Mouse (Mus musculus) cerebellum, adult 11-12 months (tissue): ENCODE results near the gene Shc1.

Experiments used
- DNase-seq: peaks from one replicate; pipeline ENCODE4 v3.0.0; 2022

Shc1 gene

DNA sequence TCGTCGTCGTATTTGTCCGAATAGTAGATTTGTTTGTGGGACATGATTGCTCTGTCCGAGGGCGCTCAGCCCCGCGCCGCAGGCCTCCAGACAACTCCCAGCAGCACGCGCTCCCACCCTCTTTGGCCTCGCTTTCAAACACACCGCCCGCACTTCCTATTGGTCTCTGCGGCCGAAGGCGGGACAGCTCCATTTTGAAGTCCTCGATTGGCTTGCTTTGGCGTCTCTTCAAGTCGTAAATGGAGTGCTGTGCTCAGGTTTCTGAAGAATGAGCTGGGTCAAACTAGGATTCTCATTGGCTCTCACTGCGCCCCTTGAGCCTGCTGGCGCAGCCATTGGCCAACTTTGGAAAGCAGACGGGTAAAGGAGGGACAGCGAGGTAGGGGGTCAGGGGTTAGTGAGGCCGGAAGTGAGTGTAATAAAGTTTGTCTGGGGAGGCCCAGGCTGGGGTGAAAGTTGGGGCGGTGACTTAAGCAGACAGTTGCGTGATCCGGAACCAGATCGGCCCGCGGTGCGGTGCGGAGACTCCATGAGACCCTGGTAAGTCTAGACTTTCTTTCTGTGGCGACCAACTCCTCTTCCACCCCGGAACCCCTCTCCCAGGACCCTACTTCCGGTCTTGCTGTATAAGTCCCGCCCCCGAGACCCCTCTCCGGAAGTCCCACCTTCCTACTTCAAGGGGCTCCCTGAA is at the start of gene Shc1, which contains the start of gene Cks1b:
Gene Shc1 (plus strand): TSS at position 274 of the 691 bp plus-strand sequence.
Gene Cks1b (minus strand): TSS at position 214 of the 691 bp plus-strand sequence.
- peak; percentile 93 for DNase-seq

DNA sequence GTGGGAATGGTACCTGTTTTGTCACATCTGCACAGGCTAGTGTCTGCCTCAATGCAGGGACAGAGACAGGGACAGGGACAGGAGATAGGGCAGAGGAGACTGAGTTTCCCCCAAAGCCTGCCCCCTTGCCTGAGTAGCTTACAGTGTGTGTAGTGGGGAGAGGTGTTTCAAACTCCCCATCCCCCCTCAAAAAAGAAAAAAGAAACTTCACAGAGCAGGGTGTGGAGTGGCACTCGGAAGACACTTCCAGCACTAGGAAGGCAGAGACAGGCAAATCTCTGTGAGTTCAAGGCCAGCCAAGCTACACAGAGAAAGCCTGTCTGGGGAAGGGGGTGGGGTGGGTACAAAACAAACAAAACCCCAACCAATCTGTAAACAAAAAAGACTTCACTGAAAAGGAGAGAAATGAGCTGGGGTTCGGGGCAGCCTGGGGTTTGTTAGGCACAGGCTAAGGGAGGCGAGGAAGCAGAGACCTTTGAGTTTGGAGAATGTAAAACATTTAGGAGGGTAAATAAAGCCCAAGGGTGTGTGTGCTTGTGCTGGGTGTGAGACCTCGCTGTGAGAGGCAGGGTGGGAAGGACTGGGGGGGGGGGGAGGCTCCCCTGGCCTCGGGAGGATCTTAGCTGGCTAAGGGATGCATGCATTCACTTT is 44.5 kb upstream of the Shc1 start:
- DNase-seq: no peak

DNA sequence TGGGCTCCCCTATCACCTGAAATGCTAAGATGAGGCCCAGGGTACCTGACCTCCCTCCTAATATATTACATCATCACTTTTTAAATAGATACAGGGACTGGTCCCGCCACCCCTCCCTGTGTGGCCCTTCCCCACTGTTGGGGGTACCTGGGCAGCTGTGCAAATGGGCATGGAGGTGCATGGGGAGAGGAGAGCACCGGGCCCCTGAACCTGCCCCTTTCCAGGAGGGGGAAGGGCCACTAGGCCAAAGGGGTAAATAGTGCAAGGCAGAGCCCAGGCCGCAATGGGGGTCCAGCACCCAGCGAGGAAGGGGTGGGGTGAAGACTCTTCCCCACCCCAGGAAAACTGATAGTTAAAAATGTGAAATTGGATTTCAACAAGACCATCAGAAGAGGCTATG is 40.4 kb upstream of the Shc1 start:
- no peak for DNase-seq

DNA sequence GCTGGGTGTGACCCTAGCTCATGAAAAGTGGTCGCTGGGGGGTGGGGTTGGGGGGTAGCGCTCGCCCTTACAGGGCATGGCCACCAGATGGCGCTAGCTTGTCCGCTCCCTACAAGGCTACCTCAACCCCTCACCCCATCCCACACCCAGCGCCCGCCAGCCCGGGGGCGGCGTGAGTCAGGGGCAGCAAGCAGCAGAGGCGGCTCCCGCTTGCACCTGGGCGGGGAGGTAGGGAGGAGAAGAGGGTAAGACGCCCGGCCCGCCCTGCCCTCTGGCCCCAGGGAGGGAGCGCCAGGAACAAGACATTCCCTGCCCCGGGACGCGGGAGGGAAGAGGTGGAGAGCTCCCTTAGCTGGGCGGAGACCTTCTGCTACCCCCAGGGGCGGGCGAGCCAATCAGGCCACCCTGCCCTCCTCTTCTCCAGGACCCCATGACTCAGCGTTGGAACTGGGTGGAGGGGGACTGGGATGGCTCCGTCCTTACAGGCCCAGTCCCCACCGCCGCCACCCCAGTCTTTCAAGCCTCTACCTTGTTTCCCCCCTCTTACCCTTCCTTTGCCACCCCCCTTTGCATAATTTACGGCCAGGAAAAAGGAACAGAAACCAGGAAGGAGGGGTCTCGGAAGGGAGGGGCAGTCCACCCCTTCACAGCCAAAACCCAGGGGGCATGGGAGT is 39.7 kb upstream of the Shc1 start:
- DNase-seq: peak; percentile 65

DNA sequence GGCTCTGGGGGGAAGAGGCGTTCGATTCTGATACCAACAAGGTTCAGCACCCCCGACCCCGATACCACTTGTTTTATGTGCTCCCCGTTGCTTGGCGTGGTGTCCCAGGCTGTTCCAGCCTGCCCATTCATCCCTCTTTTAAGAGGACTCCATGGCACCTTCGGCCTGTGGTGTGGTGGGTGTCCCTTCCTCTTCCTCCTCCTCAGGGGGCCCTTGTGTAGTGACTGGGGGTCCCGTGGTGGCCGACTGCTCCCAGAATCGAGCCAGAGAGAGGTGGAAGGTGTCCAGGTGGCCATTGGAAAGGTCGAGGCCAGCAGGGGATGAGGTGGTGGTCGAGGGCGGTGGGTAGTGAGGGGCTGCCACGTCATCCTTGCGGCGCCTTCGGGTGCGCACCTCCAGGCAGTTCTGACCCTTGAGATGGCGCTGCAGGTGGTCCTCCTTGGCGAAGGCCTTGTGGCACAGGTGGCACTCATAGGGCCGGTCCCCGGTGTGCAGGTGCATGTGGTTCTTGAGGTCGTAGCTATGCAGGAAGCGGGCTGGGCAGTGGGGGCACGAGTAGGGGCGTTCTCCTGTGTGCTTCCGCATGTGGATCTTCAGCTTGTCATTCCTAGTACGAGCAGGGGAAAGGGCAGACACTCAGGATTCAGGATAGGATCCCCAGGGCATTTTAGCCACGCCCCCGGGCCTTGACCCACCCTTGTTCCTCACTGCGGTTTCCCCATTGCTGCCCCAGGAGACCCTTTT is 38.7 kb upstream of the Shc1 start:
- DNase-seq: no peak

DNA sequence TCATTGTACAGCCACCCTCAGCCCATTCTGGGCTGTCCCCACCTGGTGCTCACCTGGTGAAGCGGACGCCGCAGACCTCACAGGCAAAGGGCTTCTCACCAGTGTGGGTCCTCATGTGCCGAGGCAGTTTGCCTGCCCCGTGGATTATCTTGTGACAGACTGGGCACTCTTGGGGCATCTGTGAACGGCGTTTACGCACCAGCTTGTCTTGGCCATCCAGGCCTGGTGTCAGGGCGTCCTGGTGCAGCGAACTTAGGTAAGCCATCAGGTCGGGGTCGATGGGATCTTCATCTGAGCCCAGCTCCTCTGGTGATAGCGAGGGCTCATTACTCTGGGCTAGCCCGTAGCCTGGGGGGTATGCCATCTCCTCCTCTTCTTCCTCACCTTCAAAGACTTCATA is 38.0 kb upstream of the Shc1 start:
- no peak for DNase-seq

DNA sequence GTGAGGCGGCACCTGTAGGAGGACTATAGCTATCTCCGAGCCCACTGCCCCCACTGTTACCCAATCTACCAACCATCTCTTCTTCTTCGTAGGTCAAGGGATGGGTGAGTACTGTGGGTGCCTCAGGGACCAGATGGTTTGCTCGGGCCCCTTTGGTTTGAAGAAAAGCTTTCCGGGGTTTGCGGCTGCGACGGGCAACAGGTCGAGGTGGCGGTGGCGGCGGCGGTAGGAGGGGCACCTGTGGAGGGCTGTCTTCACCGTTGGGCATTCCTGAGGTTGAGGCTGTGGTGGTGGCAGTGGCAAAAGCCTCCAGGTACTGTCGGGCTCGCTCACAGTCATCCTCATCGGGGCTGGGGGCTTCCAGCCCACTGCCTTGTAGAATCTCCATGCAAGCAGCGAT is 37.5 kb upstream of the Shc1 start:
- no peak for DNase-seq

DNA sequence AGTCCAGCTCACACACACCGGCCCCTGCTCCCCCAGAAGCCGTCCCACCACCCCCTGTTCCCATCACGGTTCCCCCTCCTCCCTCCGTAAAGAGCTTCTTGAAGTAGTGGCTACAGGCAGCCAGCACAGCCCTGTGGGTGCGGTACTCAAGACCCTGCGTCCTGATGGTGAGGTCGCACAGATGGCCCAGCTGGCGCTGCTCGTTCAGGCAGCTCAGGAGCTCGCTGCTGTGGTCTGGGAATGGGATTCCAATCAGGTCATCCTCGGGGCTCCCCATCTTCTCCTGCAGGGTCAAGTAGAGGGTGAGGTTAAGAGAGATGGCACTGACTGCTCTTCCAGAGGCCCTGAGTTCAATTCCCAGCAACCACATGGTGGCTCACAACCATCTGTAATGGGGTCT is 37.0 kb upstream of the Shc1 start:
- no peak for DNase-seq

DNA sequence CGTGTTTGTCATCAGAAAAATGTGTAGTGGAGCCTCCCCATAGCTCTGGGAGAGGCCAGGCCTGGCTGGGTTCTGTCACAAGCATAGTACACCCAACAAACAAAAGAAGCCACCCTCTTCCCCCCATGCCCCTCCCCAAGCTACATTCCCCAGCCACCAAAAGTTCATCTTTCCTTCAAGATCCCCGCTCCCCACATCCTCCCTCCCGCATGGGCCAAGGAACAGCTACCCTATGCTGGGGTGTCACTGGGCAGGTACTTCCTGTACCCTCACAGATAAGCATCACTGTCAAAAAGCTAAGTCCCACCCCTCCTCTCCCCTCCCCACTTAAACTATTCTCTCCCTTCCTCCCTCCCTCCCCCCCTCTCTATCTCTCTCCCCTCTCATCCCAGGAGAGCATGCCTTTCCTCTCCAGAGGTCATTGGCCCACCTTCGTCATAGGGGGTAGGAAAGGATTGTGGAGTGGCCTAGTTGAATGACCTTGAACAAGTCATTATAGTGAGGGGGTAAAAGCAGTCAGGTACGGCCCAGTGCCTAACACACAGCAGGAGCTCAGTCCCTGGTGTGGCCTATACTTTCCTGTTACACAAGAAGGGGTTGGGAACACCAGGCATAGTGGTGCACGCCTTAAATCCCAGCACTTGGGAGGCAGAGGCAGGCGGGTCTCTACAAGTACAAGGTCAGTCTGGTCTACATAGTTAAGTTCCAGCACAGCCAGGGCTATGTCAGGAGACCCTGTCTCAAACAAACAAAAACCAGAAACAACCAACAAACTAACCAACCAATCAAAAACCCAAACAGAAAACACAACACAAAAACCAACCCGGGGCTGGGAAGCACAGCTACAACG is 36.0 kb upstream of the Shc1 start:
- no peak for DNase-seq

DNA sequence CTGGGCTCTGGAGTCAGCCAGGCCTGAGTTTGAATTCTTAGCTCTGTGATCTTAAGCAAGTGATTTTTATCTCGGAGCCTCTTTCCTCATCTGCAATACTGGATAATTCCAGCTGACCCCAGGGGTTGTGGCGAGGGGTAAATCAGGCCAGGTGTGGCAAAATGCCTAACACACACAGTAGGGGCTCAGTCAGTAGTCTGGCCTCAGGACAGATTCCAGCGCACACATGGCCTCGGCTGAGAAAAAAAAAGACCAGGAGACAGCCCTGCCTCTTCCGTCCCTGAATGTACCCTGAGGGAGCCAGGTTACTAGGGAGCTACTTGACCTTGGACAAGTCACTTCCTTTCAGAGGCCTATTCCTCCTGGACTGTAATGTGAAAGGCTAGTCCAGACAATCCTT is 35.3 kb upstream of the Shc1 start:
- no peak for DNase-seq

DNA sequence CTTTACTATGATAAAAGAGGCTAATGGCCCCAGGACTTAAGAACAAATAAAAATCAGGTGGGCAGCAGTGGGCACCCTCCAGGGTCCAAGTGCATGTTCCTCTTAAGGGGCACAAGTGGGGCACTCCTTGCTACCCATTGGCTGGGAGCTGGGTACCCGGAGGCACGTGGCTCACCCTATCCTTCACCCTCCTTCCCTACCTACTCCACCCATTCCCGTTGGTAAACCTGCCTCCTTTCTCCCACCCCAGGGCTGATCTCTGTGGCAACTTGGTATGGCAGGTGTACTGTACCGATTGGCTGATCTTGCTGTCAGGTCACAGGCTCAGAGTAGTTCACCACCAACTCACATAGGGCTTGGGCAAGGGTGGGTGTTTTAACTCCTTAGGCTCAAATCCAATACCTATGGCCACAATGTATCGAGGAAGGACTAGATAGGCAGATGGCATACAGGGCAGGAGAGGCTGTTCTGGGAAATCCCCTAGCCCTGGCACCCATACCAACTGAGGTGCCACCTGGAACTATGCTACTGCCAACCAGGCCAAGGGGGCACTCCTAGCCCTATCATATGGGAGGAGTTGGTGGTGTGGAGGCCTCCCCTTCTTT is 34.5 kb upstream of the Shc1 start:
- no peak for DNase-seq

DNA sequence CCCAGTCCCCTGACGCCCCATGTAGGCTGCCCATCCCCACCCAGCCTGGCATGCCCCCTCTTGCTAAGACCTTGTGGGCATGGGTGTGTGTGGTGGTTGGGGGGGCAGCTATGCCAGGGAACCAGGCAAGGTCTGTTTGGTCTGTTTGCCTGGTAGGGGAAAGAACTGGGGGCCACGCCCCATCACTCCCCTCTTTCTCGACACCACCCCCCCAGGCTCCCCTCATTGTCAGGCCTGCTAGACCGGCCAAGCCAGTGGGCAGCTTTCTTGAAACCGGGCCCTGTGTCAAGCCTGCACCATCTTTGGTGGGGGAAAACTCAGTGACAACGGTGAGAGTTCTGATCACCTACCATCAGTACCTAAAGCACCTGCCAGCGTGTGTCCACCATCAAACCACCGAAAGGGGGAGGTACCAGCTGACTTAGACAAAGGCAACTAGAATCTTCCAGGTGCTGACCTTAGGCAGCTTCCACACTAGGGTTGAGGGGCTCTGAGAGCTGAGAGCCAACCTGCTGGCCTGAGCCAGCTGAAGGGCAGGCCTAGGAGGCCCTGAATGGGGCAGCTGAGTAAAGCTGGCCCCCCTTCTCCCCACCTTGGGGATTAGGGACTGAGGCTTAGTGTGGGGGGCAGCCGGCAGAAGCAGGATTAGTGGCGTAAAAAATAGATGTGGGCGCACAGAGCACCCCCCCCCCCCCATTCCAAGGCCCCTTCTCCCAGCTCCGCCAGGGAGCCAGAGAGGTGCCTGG is 33.7 kb upstream of the Shc1 start:
- DNase-seq: peak; percentile 35

DNA sequence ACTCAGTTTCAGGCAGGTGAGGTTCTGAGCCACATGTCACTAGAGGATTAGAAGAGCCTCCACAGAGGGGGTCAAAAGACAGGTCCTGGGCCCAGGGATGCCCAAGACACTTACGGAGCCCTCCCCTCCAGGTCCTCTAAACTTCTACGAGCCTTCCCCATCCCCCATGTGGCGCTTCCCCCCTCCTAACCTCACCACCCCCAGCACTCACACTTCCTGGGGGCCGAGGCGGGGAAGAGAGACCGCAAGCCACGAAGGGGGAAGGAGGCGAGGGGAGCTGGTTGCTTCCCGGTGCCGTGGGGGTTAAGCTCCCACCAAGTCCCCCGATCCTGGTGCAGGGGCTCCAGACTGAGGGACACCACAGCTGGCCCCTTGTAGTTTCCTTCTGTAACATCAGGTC is 32.8 kb upstream of the Shc1 start:
- no peak for DNase-seq

DNA sequence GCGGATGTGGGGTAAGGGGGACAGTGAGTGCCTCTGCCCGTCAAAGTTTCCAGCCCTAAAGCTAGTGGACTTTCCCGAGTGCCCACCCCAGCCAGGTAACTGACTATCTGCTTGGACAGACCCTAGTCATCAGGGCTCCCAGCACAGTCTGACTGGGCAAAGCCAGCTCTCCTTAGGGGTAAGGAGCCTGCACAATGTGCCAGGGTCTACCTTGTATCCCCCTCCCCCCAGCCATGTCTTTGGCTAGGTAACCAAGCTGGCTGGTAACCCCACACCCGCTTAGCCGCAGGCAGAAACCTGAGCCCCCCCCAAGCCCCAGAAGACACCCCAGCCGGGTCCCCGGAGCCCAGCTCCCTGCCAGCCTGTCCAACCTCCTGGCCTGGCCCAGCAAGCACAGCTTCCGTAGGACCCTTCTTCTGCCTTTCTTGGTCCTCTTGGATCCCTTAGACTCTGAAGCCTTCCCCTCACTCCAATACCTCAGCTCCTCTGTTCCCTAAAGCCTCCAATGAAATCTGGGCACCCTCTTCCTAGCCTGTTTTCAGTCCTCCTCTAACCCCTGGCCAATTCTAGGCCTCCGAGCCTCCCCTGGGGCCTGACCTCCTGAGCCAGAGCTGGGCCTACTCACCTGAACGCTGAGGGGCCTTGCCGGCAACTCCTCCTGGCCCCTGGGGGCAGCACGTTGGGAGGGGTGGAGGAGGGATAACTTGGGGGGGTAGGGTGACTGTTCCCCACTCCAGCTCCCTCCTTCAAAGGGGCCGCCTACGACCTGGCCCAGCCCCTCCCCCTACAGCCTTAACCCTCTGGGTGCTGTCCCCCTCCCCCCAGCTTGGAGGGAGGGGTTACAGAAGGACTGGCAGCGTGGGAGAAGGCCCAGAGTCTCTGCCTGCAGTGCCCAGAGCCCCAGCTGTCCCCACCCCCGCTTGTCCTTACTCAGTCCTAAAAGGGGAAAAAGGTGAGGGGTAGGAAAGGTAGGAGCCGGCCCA is 31.5 kb upstream of the Shc1 start:
- DNase-seq: peak; percentile 62

DNA sequence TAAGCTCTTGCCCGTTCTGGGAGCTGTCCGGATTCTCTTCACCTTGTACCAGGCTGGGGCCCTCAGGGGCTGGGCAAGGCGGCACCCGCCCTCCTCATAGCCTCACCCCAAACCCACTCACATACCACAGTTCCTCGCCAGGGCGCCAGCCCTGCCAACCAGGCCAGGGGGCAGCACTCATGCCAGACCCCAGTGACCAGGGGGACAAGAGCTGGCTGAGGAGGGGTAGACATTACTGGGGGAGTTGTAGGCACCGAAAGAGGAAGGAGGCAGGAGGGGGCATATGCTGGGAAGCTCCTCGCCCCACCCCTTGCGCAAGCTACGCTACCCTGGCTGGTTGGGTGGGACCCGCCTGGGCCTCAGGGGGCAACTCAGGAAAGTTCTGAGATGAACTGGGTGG is 30.6 kb upstream of the Shc1 start:
- peak; percentile 69 for DNase-seq

DNA sequence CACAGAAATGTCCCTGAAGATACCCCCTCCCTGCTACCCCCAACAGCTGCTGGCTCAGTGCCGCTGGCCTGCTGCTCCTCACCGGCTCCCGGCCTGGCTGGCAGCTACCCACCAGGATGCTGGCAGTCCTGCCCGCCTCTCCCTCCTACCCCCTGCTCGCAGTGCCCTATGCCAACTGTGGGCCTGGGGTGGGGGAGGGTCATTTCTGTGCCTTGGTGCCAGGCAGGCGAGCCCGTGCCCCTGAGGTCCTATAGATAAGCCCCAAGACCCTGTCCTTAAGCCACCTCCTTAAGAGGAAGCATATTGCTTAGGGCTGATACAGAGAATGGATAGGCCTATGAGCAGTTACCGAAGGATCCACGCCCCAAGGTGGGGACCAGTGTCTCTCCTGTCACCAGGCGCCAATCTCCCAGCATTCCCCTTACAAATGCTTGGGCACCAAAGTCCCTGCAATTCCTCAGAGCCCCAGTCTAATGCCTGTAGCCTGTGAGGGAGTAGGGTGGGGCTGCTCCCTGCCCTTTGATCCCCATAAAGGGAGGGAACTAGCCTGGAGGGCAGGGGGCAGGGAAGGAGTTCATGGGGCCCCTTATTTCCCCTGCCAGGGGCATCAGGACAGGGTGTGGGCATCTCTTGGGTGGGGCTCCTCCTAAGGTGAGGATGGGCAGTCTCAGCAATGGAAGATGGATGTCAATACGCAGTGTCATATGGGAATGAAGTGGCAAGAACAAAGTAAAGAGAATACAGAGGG is 29.9 kb upstream of the Shc1 start:
- peak; percentile 71 for DNase-seq

DNA sequence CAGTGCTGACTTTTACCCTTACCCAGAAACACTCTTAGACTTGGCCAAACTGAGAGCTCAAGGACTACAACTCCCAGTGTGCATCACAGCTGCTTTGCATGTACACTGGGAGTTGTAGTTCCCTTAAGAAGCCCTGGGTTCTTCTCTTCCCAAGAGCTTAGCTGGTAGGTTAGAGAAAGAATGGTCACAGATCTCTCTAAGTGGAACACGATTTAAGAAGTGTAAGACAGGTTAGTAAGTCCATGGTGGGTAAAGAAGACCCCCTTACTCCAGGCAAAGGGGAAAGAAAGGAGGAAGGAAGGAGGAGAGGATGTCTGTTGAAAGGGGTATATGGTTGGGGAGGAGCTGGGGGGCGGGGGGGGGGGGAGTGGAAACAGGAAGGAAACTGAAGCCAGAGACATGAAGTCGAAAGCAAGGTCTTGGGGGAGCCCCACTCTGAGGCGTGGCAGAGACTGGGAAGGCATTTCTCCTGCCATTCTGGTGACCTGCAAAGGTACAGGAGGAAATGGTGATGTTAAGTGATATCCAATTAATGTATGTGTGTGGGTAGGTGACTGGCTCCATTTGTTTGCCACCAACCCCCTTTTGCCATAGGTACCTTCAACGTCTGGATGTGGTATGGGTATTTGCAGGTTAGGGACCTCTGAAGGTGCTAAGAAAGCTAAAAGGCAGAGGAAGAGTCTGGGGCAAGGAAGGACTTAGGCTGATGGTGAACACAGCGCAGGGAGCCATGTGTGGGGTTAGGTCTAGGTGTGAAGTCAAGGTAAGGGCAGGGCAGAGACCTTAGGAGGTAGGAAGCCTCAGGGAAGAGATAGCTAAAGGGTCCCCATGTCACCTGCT is 29.1 kb upstream of the Shc1 start:
- peak; percentile 34 for DNase-seq

DNA sequence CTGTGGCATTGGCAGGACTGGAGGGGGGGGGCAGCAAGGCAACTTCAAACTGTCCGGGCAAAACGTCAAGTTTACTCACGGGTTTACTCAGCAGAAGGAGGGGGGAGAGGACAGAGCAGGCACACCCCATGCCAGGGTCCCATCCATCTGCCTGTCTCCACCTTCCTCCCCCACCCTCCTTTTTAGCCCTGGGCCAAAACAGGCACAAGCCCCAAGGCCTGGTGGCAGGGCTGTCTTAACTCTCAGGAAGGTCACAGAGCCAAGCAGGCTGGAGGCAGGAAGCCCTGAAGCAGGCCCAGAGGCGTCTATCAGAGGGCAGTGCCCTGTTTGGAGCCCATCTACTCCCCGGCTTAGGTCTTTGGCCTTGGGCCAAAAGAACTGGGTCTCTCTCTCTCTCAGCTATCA is 28.1 kb upstream of the Shc1 start:
- peak; percentile 74 for DNase-seq
